Mouse (Mus musculus) heart, adult 11 months (tissue): ENCODE results near the gene Tmem266.

Experiments used
- DNase-seq: peaks from one replicate; pipeline ENCODE4 v3.0.0; 2022

Gene Tmem266

GRCm38 (mm10) chr9:55468397-55468796 is 141.7 kb downstream of the Tmem266 start:
- DNase-seq = no peak

GRCm38 (mm10) chr9:55476084-55476483 is 149.4 kb downstream of the Tmem266 start:
- peak; percentile 60 for DNase-seq

- no peak for DNase-seq
Observed at GRCm38 (mm10) chr9:55478699-55479098, 152.0 kb downstream of the Tmem266 start.

- peak; percentile 86 for DNase-seq
Observed at GRCm38 (mm10) chr9:55482116-55482515, 155.4 kb downstream of the Tmem266 start.
